Mouse (Mus musculus) stomach, embryonic 15.5 days (tissue): ENCODE measurements around the gene Gclc. TPM values are rescaled to one million over a fixed set of nuclear protein-coding genes. Genes with fewer than 3 reads are reported as not detected.

Source experiments
- ATAC-seq: fragments of 200-750 bp; cut with Nextera tagmentation; 2 replicates; pipeline ENCODE4 v1.8.0; 2017; ENCODE audit warnings: low read depth, moderate number of reproducible peaks, moderate TSS enrichment; ENCODE audit not compliant: insufficient read depth, low FRiP score
- H3K27ac ChIP-seq: fragments of 300-500 bp; sonication (generic); 2 replicates; pipeline ENCODE4 v1.5.1; 2015; ENCODE audit warnings: mild to moderate bottlenecking, inconsistent platforms
- H3K27me3 ChIP-seq: fragments of 300-500 bp; sonication (generic); replicated peaks from 2 replicates; pipeline ENCODE4 v1.6.1; 2015; ENCODE audit warnings: inconsistent platforms
- H3K36me3 ChIP-seq: fragments of 300-500 bp; sonication (generic); 2 replicates; pipeline ENCODE4 v1.6.1; 2015; ENCODE audit warnings: inconsistent platforms
- H3K4me1 ChIP-seq: fragments of 300-500 bp; sonication (generic); 2 replicates; pipeline ENCODE4 v1.6.1; 2015; ENCODE audit warnings: inconsistent platforms
- H3K4me2 ChIP-seq: fragments of 300-500 bp; sonication (generic); 2 replicates; pipeline ENCODE4 v1.6.1; 2015; ENCODE audit warnings: mild to moderate bottlenecking, inconsistent platforms
- H3K4me3 ChIP-seq: fragments of 300-500 bp; sonication (generic); replicated peaks from 2 replicates; pipeline ENCODE4 v1.5.1; 2015; ENCODE audit warnings: inconsistent platforms
- H3K9ac ChIP-seq: fragments of 300-500 bp; sonication (generic); 2 replicates; pipeline ENCODE4 v1.6.1; 2015; ENCODE audit warnings: inconsistent platforms
- H3K9me3 ChIP-seq: fragments of 300-500 bp; sonication (generic); 2 replicates; pipeline ENCODE4 v1.6.1; 2016; ENCODE audit warnings: inconsistent platforms
- WGBS: fragments of 180-500 bp; shearing (Covaris S2); methylation state at CpG from one replicate; pipeline ENCODE4 v1.1.7; 2015; 5-methylcytosine and 5-hydroxymethylcytosine counted together
- polyA plus RNA-seq: library from polyadenylated mRNA; unstranded; fragments of >200 nt; fragmentation: Nextera tagmentation; extraction: Ambion mirVana; gene quantifications from 2 replicates; pipeline ENCODE4 v1.2.1, GENCODE M21; 2015

Gene Gclc
- polyA plus RNA-seq, 1 experiment from 2014 or later: 15.8 TPM

DNA sequence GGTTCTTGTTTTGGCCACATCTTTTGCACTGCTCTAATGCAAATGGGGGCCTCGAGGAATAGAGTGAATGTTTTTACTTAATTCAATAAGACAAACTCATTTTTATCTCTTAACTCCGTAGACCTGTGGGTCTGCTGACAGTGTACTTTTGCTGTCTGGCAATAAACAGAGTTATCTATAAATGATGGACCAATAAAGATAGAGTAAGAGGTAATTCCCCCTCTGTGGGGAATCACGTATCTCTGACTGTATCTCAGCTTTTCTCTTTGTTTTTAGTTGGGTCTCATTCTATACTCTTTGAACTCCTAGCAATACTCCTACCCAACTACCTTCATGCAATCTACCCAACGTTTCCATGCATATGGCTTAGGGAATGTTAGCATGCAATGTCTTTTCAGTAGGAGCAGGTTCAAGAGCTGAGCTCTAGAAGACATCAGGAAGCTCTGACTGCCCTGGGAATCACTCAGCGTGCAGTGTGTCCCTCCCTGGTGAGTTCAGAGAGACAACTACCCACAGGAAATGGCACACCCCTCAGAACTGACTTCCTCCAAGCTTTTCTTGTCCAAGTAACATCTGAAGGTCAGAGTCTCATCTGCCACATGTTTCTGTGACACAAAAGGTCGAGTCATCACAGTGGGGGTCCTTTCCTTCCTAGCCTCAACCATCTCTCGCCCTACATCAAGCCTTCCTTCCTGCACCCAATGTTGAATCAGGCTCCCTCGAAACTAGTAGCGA lies 80.1 kb downstream of the Gclc start:
- Histone ChIP-seq H3K4me1 (no peaks in the 10 kb centered on the region), H3K27ac (no peak overlapping the region), H3K4me3 (no peak overlapping the region), H3K27me3 (no peaks in the 10 kb centered on the region), H3K9ac (no peak overlapping the region), H3K9me3 (no peaks in the 10 kb centered on the region), H3K36me3 (no peaks in the 10 kb centered on the region), H3K4me2 (no peak overlapping the region)
- WGBS: 64% methylated on average over 9 of the region's 9 CpGs
- no peak for ATAC-seq

DNA sequence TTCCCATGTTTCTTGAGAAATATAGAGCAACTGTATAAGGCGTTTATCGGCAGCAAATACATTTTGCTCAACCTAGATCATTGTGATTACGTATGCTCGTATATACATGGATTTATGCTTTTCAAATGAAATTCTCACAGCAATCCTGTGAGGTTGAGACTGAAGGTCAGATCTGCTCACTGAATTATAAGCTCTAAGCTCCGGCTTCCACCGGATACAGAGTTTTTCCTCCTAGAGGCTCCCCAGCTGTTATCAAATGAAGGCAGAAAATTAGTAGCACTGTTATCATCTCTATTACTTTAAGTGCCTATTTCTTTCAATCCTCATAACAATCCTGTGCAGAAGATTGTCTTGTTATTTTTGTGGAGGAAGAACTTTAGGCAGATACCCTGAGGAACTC lies 80.8 kb downstream of the Gclc start:
- no peak overlapping the region for H3K4me3 ChIP-seq
- no peak overlapping the region for H3K4me2 ChIP-seq
- H3K9ac ChIP-seq: no peak overlapping the region
- no peaks in the 10 kb centered on the region for H3K4me1 ChIP-seq
- 67% methylated on average over 6 of the region's 6 CpGs for WGBS
- H3K36me3 ChIP-seq: no peaks in the 10 kb centered on the region
- no peaks in the 10 kb centered on the region for H3K27me3 ChIP-seq
- ATAC-seq: no peak
- no peak overlapping the region for H3K27ac ChIP-seq
- H3K9me3 ChIP-seq: no peaks in the 10 kb centered on the region

DNA sequence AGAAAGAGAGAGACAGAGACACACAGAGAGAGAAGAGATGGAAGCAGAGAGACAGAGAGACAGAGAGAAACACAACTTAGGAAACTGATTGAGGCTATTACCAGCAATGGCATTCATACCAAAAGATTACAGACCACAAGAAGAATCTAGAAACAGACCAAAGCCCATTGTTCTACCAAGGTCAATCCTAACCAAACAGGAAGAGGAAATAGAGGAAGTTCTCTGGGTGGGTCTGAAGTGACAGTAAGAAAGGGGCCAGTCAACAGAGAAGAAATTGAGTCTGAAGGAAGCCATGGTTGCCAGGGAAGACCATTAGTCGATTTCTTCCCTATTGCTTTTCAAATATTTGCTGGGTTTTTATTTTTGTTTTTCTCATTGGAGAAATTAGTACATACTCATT lies 81.4 kb downstream of the Gclc start:
- Histone ChIP-seq H3K4me2 (no peak overlapping the region), H3K4me1 (no peaks in the 10 kb centered on the region), H3K4me3 (no peak overlapping the region), H3K27ac (no peak overlapping the region), H3K36me3 (no peaks in the 10 kb centered on the region), H3K9me3 (no peaks in the 10 kb centered on the region), H3K9ac (no peak overlapping the region), H3K27me3 (no peaks in the 10 kb centered on the region)
- WGBS: 73% methylated on average over 1 of the region's 1 CpGs
- ATAC-seq: no peak

DNA sequence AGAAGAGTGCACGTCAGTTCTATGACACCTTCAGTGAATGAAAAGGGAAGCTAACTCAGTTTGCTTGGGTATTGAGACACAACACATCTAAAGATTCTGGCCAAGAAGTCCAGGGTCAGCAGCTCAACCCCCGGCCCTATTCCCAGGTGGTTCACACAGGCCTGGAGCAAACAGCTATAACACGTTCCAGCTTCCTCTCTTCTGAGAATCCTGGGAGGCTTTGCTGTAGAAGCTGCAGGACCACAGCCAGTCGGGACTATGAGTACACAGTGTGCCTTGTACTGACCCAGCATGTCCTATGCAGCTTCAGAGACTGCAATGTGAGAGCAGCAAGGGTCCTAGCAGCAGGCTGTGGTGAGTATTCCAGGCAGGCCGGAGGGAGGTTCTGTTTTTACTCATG lies 84.3 kb downstream of the Gclc start:
- Histone ChIP-seq H3K27me3 (no peaks in the 10 kb centered on the region), H3K9me3 (no peaks in the 10 kb centered on the region), H3K4me3 (no peak overlapping the region), H3K27ac (no peak overlapping the region), H3K9ac (no peak overlapping the region), H3K4me1 (no peaks in the 10 kb centered on the region), H3K36me3 (no peaks in the 10 kb centered on the region), H3K4me2 (no peak overlapping the region)
- ATAC-seq: no peak
- 72% methylated on average over 5 of the region's 5 CpGs for WGBS

Other genes with a start within 250 kb of the Gclc start
- gene Lrrc1, start 209.7 kb upstream of the Gclc start, polyA plus RNA-seq: 17.3 and 17.5 TPM in 2 replicates
- gene Klhl31, start 118.0 kb upstream of the Gclc start, polyA plus RNA-seq: 0.28 and 0.62 TPM in 2 replicates
- 63.8 and 67.6 TPM in 2 replicates for gene Elovl5, start 162.8 kb downstream of the Gclc start, polyA plus RNA-seq